Mouse (Mus musculus): ENCODE measurements at regions not wholly inside any gene's neighbourhood (a gene's known extent, or its start where the extent isn't known, plus 50 kb on each side); places are given as distances from the start of the nearest gene placed in this dataset. TPM values are rescaled to one million over a fixed set of nuclear protein-coding genes. Genes with fewer than 3 reads are reported as not detected.

Small RNA genes in the stretch of these regions (microRNA-seq; reads per million reads assigned to microRNA genes)
- not detected for gene Gm25507

Data from midbrain, embryonic 10.5 days (tissue).